Mouse (Mus musculus) embryo, embryonic 11 days (tissue): ENCODE data around the gene Slamf1.
"Not testable (repeated sequence)": the region's sequence is repeated elsewhere in the genome, so short reads cannot be mapped to it uniquely, and the experiment has no call there.

Experiments used
- DNase-seq: peaks from one replicate; pipeline ENCODE4 v3.0.0-alpha.2; 2015

The Slamf1 gene

GRCm38 (mm10) chr1:171811048-171811447 lies 44.1 kb downstream of the Slamf1 start:
- not testable (repeated sequence) for DNase-seq

- DNase-seq = peak; percentile 81
These were observed 48.9 kb downstream of the Slamf1 start for GRCm38 (mm10) chr1:171815545-171816439.

- DNase-seq = no peak
These were observed 50.1 kb downstream of the Slamf1 start for GRCm38 (mm10) chr1:171816991-171817390.

- DNase-seq = no peak
These were observed 54.4 kb downstream of the Slamf1 start for GRCm38 (mm10) chr1:171821331-171821730.

- peak; percentile 26 for DNase-seq
These were observed 58.5 kb downstream of the Slamf1 start for GRCm38 (mm10) chr1:171825462-171825861.

- peak; percentile 47 for DNase-seq
These were observed 59.2 kb downstream of the Slamf1 start for GRCm38 (mm10) chr1:171826164-171826563.

GRCm38 (mm10) chr1:171827674-171828073 lies 60.7 kb downstream of the Slamf1 start:
- peak; percentile 7 for DNase-seq

GRCm38 (mm10) chr1:171839488-171839887 lies 72.6 kb downstream of the Slamf1 start, which contains the start of gene Cd84:
Gene Cd84 (plus strand): TSS chr1:171839697.
- DNase-seq = no peak

GRCm38 (mm10) chr1:171840450-171841023 lies 73.6 kb downstream of the Slamf1 start:
- no peak for DNase-seq

- no peak for DNase-seq
These were observed 78.3 kb downstream of the Slamf1 start for GRCm38 (mm10) chr1:171845035-171845754.

- DNase-seq = no peak
These were observed 81.3 kb downstream of the Slamf1 start for GRCm38 (mm10) chr1:171848201-171848600.

- DNase-seq = no peak
These were observed 81.8 kb downstream of the Slamf1 start for GRCm38 (mm10) chr1:171848757-171849156.

GRCm38 (mm10) chr1:171849454-171849853 lies 82.5 kb downstream of the Slamf1 start:
- DNase-seq = no peak
